Mouse (Mus musculus) ovary, postnatal 36 days (tissue): Measurements from ENCODE around the gene Gm29106.
"Not testable (repeated sequence)": the region's sequence is repeated elsewhere in the genome, so short reads cannot be mapped to it uniquely, and the experiment has no call there.

Source experiments
- DNase-seq: peaks from one replicate; pipeline ENCODE4 v3.0.0; 2022; ENCODE audit warnings: low spot score, mixed read lengths

Gm29106 gene

GRCm38 (mm10) chr1:118176242-118176641, at the start of gene Gm29106:
Gene Gm29106, plus strand, starts transcription at chr1:118176542.
- not testable (repeated sequence) for DNase-seq

- no peak for DNase-seq
These were observed 52.2 kb downstream of the Gm29106 start for GRCm38 (mm10) chr1:118228540-118228939.

GRCm38 (mm10) chr1:118236032-118236431, 59.7 kb downstream of the Gm29106 start:
- DNase-seq, result no peak
